Mouse (Mus musculus) MEL (cell line): ENCODE measurements around the gene Sec24c. TPM values are rescaled to one million over a fixed set of nuclear protein-coding genes. Genes with fewer than 3 reads are reported as not detected.
"Not testable (repeated sequence)": the region's sequence is repeated elsewhere in the genome, so short reads cannot be mapped to it uniquely, and the experiment has no call there.

ENCODE experiments used
- DNase-seq: peaks from one replicate; pipeline ENCODE4 v3.0.0; 2011; ENCODE audit warnings: low read depth, low spot score
- H3K27ac ChIP-seq: 2 replicates; pipeline ENCODE4 v1.5.1; 2012; ENCODE audit warnings: low read depth, mild to moderate bottlenecking, control low read depth, low read length, moderate library complexity; ENCODE audit not compliant: control insufficient read depth
- H3K27me3 ChIP-seq, 2 experiments: fragments of 150-350 bp in 1 of 2; sonication (generic) in 1 of 2; 2 replicates each; pipeline ENCODE4 v1.6.1; 2012; ENCODE audit warnings: low read length in 2 of 2, mild to moderate bottlenecking in 2 of 2, improper control_type of control experiment in 1 of 2, moderate library complexity in 1 of 2; ENCODE audit not compliant: insufficient read depth in 2 of 2, control insufficient read depth in 1 of 2
- H3K36me3 ChIP-seq, 2 experiments: 2 replicates each; pipeline ENCODE4 v1.6.1; 2012 to 2014; ENCODE audit warnings: low read length in 2 of 2, improper control_type of control experiment in 1 of 2, inconsistent platforms in 1 of 2, mild to moderate bottlenecking in 1 of 2; ENCODE audit not compliant: insufficient read depth in 2 of 2, control insufficient read depth in 1 of 2
- H3K4me1 ChIP-seq, 2 experiments: fragments of 150-350 bp in 1 of 2; sonication (generic) in 1 of 2; 2 replicates each; pipeline ENCODE4 v1.6.1; 2012; ENCODE audit warnings: low read length in 2 of 2, improper control_type of control experiment in 1 of 2, mild to moderate bottlenecking in 1 of 2; ENCODE audit not compliant: insufficient read depth in 2 of 2, control insufficient read depth in 1 of 2
- H3K4me3 ChIP-seq, 2 experiments: fragments of 150-350 bp in 1 of 2; sonication (generic) in 1 of 2; 2 replicates each; pipeline ENCODE4 v1.5.1; 2012; ENCODE audit warnings: low read depth in 2 of 2, low read length in 2 of 2, mild to moderate bottlenecking in 2 of 2, moderate library complexity in 2 of 2, control low read depth in 1 of 2, improper control_type of control experiment in 1 of 2; ENCODE audit not compliant: control insufficient read depth in 1 of 2, insufficient read depth in 1 of 2
- H3K79me2 ChIP-seq: 2 replicates; pipeline ENCODE4 v1.6.1; 2012; ENCODE audit warnings: mild to moderate bottlenecking, low read length, moderate library complexity; ENCODE audit not compliant: control insufficient read depth, poor library complexity, insufficient read depth
- H3K9ac ChIP-seq: 2 replicates; pipeline ENCODE4 v1.6.1; 2012; ENCODE audit warnings: low read depth, mild to moderate bottlenecking, control low read depth, low read length, moderate library complexity; ENCODE audit not compliant: control insufficient read depth, poor library complexity, severe bottlenecking
- H3K9me3 ChIP-seq: fragments of 150-350 bp; sonication (generic); replicated peaks from 2 replicates; pipeline ENCODE4 v1.6.1; 2012; ENCODE audit warnings: mild to moderate bottlenecking, low read length, improper control_type of control experiment, moderate library complexity; ENCODE audit not compliant: insufficient read depth
- BHLHE40 ChIP-seq: IDR thresholded peaks from 2 replicates; pipeline ENCODE4 v1.6.1; 2012; ENCODE audit warnings: low read depth, mild to moderate bottlenecking, inconsistent platforms, low read length, improper control_type of control experiment, borderline replicate concordance
- CHD1 ChIP-seq: IDR thresholded peaks from 2 replicates; pipeline ENCODE4 v1.6.1; 2012; ENCODE audit warnings: low read depth, mild to moderate bottlenecking, inconsistent platforms, low read length, improper control_type of control experiment
- CHD2 ChIP-seq: IDR thresholded peaks from 2 replicates; pipeline ENCODE4 v1.6.1; 2011; ENCODE audit warnings: low read length, improper control_type of control experiment
- ELF1 ChIP-seq: IDR thresholded peaks from 2 replicates; pipeline ENCODE4 v1.6.1; 2014; ENCODE audit warnings: low read depth, mild to moderate bottlenecking, inconsistent platforms, low read length, improper control_type of control experiment, moderate library complexity
- EP300 ChIP-seq, 2 experiments: IDR thresholded peaks; 2 replicates each; pipeline ENCODE4 v1.6.1; 2011; ENCODE audit warnings: improper control_type of control experiment in 2 of 2, low read length in 2 of 2, low read depth in 1 of 2, mild to moderate bottlenecking in 1 of 2
- ETS1 ChIP-seq: IDR thresholded peaks from 2 replicates; pipeline ENCODE4 v1.6.1; 2012; ENCODE audit warnings: low read depth, mild to moderate bottlenecking, inconsistent platforms, low read length, improper control_type of control experiment, moderate library complexity
- GABPA ChIP-seq: IDR thresholded peaks from 2 replicates; pipeline ENCODE4 v1.6.1; 2012; ENCODE audit warnings: low read depth, mild to moderate bottlenecking, inconsistent platforms, low read length, improper control_type of control experiment, moderate library complexity
- HCFC1 ChIP-seq: IDR thresholded peaks from 2 replicates; pipeline ENCODE4 v1.6.1; 2012; ENCODE audit warnings: low read depth, mild to moderate bottlenecking, inconsistent platforms, low read length, improper control_type of control experiment, moderate library complexity
- JUND ChIP-seq: IDR thresholded peaks from 2 replicates; pipeline ENCODE4 v1.6.1; 2011; ENCODE audit warnings: low read depth, mild to moderate bottlenecking, improper control_type of control experiment, low read length
- KAT2A ChIP-seq: conservative IDR thresholded peaks from 2 replicates; pipeline ENCODE4 v1.6.1; 2012; ENCODE audit warnings: low read depth, low read length, improper control_type of control experiment, inconsistent platforms
- MAFK ChIP-seq: IDR thresholded peaks from 2 replicates; pipeline ENCODE4 v1.6.1; 2011; ENCODE audit warnings: low read depth, mild to moderate bottlenecking, low read length, improper control_type of control experiment, borderline replicate concordance
- MAZ ChIP-seq: IDR thresholded peaks from 2 replicates; pipeline ENCODE4 v1.6.1; 2012; ENCODE audit warnings: low read depth, mild to moderate bottlenecking, inconsistent platforms, low read length, improper control_type of control experiment
- MYC ChIP-seq: IDR thresholded peaks from 2 replicates; pipeline ENCODE4 v1.6.1; 2011; ENCODE audit warnings: low read depth, mild to moderate bottlenecking, low read length, improper control_type of control experiment, moderate library complexity
- POLR2AphosphoS2 ChIP-seq: IDR thresholded peaks from 2 replicates; pipeline ENCODE4 v1.6.1; 2011; ENCODE audit warnings: low read length, improper control_type of control experiment
- POLR2AphosphoS5 ChIP-seq: IDR thresholded peaks from 2 replicates; pipeline ENCODE4 v1.6.1; 2012; ENCODE audit warnings: low read depth, borderline replicate concordance, mild to moderate bottlenecking, inconsistent platforms, low read length, moderate library complexity, mixed read lengths
- RAD21 ChIP-seq: IDR thresholded peaks from 2 replicates; pipeline ENCODE4 v1.6.1; 2011; ENCODE audit warnings: mild to moderate bottlenecking, low read depth, low read length, improper control_type of control experiment
- RCOR1 ChIP-seq: IDR thresholded peaks from 2 replicates; pipeline ENCODE4 v1.6.1; 2012; ENCODE audit warnings: low read depth, mild to moderate bottlenecking, inconsistent platforms, low read length, improper control_type of control experiment
- SMC3 ChIP-seq: IDR thresholded peaks from 2 replicates; pipeline ENCODE4 v1.6.1; 2011; ENCODE audit warnings: low read depth, low read length, improper control_type of control experiment
- TBP ChIP-seq: IDR thresholded peaks from 2 replicates; pipeline ENCODE4 v1.8.0; 2011; ENCODE audit warnings: low read depth, low read length, improper control_type of control experiment
- USF2 ChIP-seq, 2 experiments: IDR thresholded peaks; 2 replicates each; pipeline ENCODE4 v1.6.1; 2011 to 2012; ENCODE audit warnings: improper control_type of control experiment in 2 of 2, low read length in 2 of 2, borderline replicate concordance in 1 of 2, inconsistent platforms in 1 of 2, low read depth in 1 of 2, mild to moderate bottlenecking in 1 of 2; ENCODE audit not compliant: insufficient read depth in 1 of 2
- ZC3H11A ChIP-seq: IDR thresholded peaks from 2 replicates; pipeline ENCODE4 v1.6.1; 2012; ENCODE audit warnings: low read depth, mild to moderate bottlenecking, inconsistent platforms, low read length, improper control_type of control experiment
- ZKSCAN1 ChIP-seq: IDR thresholded peaks from 2 replicates; pipeline ENCODE4 v1.6.1; 2012; ENCODE audit warnings: low read depth, mild to moderate bottlenecking, inconsistent platforms, low read length, improper control_type of control experiment, moderate library complexity
- ZNF384 ChIP-seq: IDR thresholded peaks from 2 replicates; pipeline ENCODE4 v1.6.1; 2012; ENCODE audit warnings: low read depth, mild to moderate bottlenecking, inconsistent platforms, low read length, improper control_type of control experiment
- polyA plus RNA-seq, 2 experiments: library from polyadenylated mRNA; stranded (reverse) in 1 of 2; unstranded in 1 of 2; fragments of >175 nt in 1 of 2; fragments of >200 nt in 1 of 2; gene quantifications; 2 replicates each; pipeline versions ENCODE4 v1.2.1 to v1.2.4; 2012; ENCODE audit warnings: low replicate concordance in 2 of 2, low read depth in 1 of 2; ENCODE audit not compliant: insufficient read length in 2 of 2, insufficient read depth in 1 of 2, missing spikeins in 1 of 2
- total RNA-seq: library from RNA; depleted of rRNA; stranded (reverse); fragments of 300-350 nt; gene quantifications from 2 replicates; pipeline ENCODE4 v1.2.3, GENCODE M21; 2012

Gene Sec24c
- total and polyA plus RNA-seq, 3 experiments, result 83.9 to 263 (median 121) TPM

GRCm38 (mm10) chr14:20636968-20637367, 37.1 kb upstream of the Sec24c start:
- not testable (repeated sequence) for H3K27me3 ChIP-seq, H3K9ac ChIP-seq, H3K9me3 ChIP-seq, H3K27ac ChIP-seq, H3K4me1 ChIP-seq, H3K4me3 ChIP-seq
- H3K36me3 ChIP-seq, result peaks cover 0 to 12% of the 10 kb centered on the region in 2 experiments; a peak in 2 of 4 replicates
- DNase-seq, result peak; percentile 29
- H3K79me2 ChIP-seq, result peaks cover 13% of the 10 kb centered on the region
- TF ChIP-seq MAFK (0 out of 2 replicates have a peak, but pooled peaks have one; percentile 29), TBP (peak; percentile 98)

- Histone ChIP-seq H3K79me2 (peaks cover 13% of the 10 kb centered on the region), H3K27ac (no peak overlapping the region), H3K27me3 (no peaks in the 10 kb centered on the region), H3K9me3 (no peaks in the 10 kb centered on the region), H3K9ac (no peak overlapping the region), H3K4me1 (peaks cover 2 to 9% of the 10 kb centered on the region in 2 experiments; a peak in 3 of 4 replicates), H3K4me3 (no peak overlapping the region), H3K36me3 (peaks cover 0 to 14% of the 10 kb centered on the region in 2 experiments; a peak in 2 of 4 replicates)
- TF ChIP-seq MAFK, result peak; percentile 76
- peak; percentile 80 for TF ChIP-seq TBP
- TF ChIP-seq USF2 (IDR thresholded peaks at IDR 0.05; ENCODE audit: borderline replicate concordance in 1 of 2, insufficient read depth in 1 of 2, low read depth in 1 of 2, low read length in 2 of 2), result no peak
- peak; percentile 40 for DNase-seq
Measured at GRCm38 (mm10) chr14:20637818-20638574, 36.1 kb upstream of the Sec24c start.

- peaks cover 13% of the 10 kb centered on the region for H3K79me2 ChIP-seq
- H3K9ac ChIP-seq, result no peak overlapping the region
- H3K4me3 ChIP-seq, result no peak overlapping the region
- no peaks in the 10 kb centered on the region for H3K9me3 ChIP-seq
- H3K27me3 ChIP-seq, result no peaks in the 10 kb centered on the region
- DNase-seq, result peak; percentile 68
- H3K27ac ChIP-seq, result no peak overlapping the region
- peaks cover 2 to 9% of the 10 kb centered on the region in 2 experiments; a peak in 3 of 4 replicates for H3K4me1 ChIP-seq
- peaks cover 0 to 14% of the 10 kb centered on the region in 2 experiments; a peak in 2 of 4 replicates for H3K36me3 ChIP-seq
- TF ChIP-seq MAZ (no peak), BHLHE40 (no peak), ETS1 (no peak), TBP (peak; percentile 99), RCOR1 (no peak), ZKSCAN1 (no peak), GABPA (no peak), SMC3 (no peak), KAT2A (no peak), CHD1 (no peak), ZNF384 (no peak), MYC (peak; percentile 66; the same call in 1 of the 2 replicates), ELF1 (no peak), JUND (no peak), RAD21 (no peak), HCFC1 (no peak), CHD2 (no peak), POLR2AphosphoS2 (no peak), MAFK (peak; percentile 76), ZC3H11A (no peak), EP300 (IDR thresholded peaks at IDR 0.05; ENCODE audit: low read depth in 1 of 2, low read length in 2 of 2) (no peak), POLR2AphosphoS5 (no peak)
Measured at GRCm38 (mm10) chr14:20638702-20639101, 35.4 kb upstream of the Sec24c start.
